Comparison of ENCODE assay signal across 7 mouse cellular contexts in genomic region chr12:100952193-100952931, GRCm38 (mm10). TPM values are rescaled to one million over a fixed set of nuclear protein-coding genes. Genes with fewer than 3 reads are reported as not detected.
DNase-seq lines count a peak whose midpoint lies in the region; ATAC-seq lines count a peak whose summit lies in the region.

No protein-coding gene starts in this region.

- peak; percentile 75 for ATAC-seq in megakaryocyte progenitor cell, adult 5-6 weeks (replicated peaks; ENCODE audit: poor library complexity)

- peak; percentile 71 for DNase-seq in adipocyte (ENCODE audit: low spot score)
- peak; percentile 65 to 78 for DNase-seq in cerebellum, postnatal 4 days (ENCODE audit: low spot score in 2 of 2)
- peak; percentile 78 for DNase-seq in gastrocnemius, postnatal 10 days
- peak; percentile 90 for DNase-seq in induced T-regulatory cell, adult 2 months (ENCODE audit: low read depth)
- peak; percentile 51 to 62 for DNase-seq in left cerebral cortex, adult 8-10 months (ENCODE audit: low spot score in 2 of 2)
- DNase-seq in right cerebral cortex, postnatal 36 days (ENCODE audit: low spot score in 2 of 2), result peak; percentile 55 to 66

RNA-seq across cellular contexts. Expression of gene Gpr68, which starts 44.4 kb away (rescaled TPM):
- under 1 TPM; 0.09 to 0.63 TPM for total RNA-seq in gastrocnemius, postnatal 10 days (2021)
- 10 to 100 TPM; 11.0 to 13.4 (median 12.4) TPM for total RNA-seq in left cerebral cortex, adult 8-10 months (2022)
- total RNA-seq in megakaryocyte progenitor cell, adult 5-6 weeks (2015), result 0.37 and 0.39 TPM in 2 replicates
- total RNA-seq in megakaryocyte progenitor cell, adult 5-6 weeks (2017), result 0.08 and 1.1 TPM in 2 replicates

Comparison
In these comparisons a context has a peak if more than half of its experiments do, and no peak if none do; other contexts are left out.
1. Peak in every context shown above with its lines: DNase-seq and ATAC-seq.
2. RNA of gene Gpr68, which starts 44.4 kb away (total RNA-seq): 11.0 to 13.4 TPM in left cerebral cortex, adult 8-10 months; 0.09 to 0.63 TPM in gastrocnemius, postnatal 10 days and 0.08 to 1.1 TPM in megakaryocyte progenitor cell, adult 5-6 weeks; every median in the first group is over 4 times any median in the second.